Mouse (Mus musculus) MEL (cell line): ENCODE measurements around the gene Kif5c. TPM values are rescaled to one million over a fixed set of nuclear protein-coding genes. Genes with fewer than 3 reads are reported as not detected.

ENCODE experiments used
- DNase-seq: peaks from one replicate; pipeline ENCODE4 v3.0.0; 2011; ENCODE audit warnings: low read depth, low spot score
- H3K27ac ChIP-seq: 2 replicates; pipeline ENCODE4 v1.5.1; 2012; ENCODE audit warnings: low read depth, mild to moderate bottlenecking, control low read depth, low read length, moderate library complexity; ENCODE audit not compliant: control insufficient read depth
- H3K27me3 ChIP-seq, 2 experiments: fragments of 150-350 bp in 1 of 2; sonication (generic) in 1 of 2; 2 replicates each; pipeline ENCODE4 v1.6.1; 2012; ENCODE audit warnings: low read length in 2 of 2, mild to moderate bottlenecking in 2 of 2, improper control_type of control experiment in 1 of 2, moderate library complexity in 1 of 2; ENCODE audit not compliant: insufficient read depth in 2 of 2, control insufficient read depth in 1 of 2
- H3K36me3 ChIP-seq, 2 experiments: 2 replicates each; pipeline ENCODE4 v1.6.1; 2012 to 2014; ENCODE audit warnings: low read length in 2 of 2, improper control_type of control experiment in 1 of 2, inconsistent platforms in 1 of 2, mild to moderate bottlenecking in 1 of 2; ENCODE audit not compliant: insufficient read depth in 2 of 2, control insufficient read depth in 1 of 2
- H3K4me1 ChIP-seq, 2 experiments: fragments of 150-350 bp in 1 of 2; sonication (generic) in 1 of 2; 2 replicates each; pipeline ENCODE4 v1.6.1; 2012; ENCODE audit warnings: low read length in 2 of 2, improper control_type of control experiment in 1 of 2, mild to moderate bottlenecking in 1 of 2; ENCODE audit not compliant: insufficient read depth in 2 of 2, control insufficient read depth in 1 of 2
- H3K4me3 ChIP-seq, 2 experiments: fragments of 150-350 bp in 1 of 2; sonication (generic) in 1 of 2; 2 replicates each; pipeline ENCODE4 v1.5.1; 2012; ENCODE audit warnings: low read depth in 2 of 2, low read length in 2 of 2, mild to moderate bottlenecking in 2 of 2, moderate library complexity in 2 of 2, control low read depth in 1 of 2, improper control_type of control experiment in 1 of 2; ENCODE audit not compliant: control insufficient read depth in 1 of 2, insufficient read depth in 1 of 2
- H3K79me2 ChIP-seq: 2 replicates; pipeline ENCODE4 v1.6.1; 2012; ENCODE audit warnings: mild to moderate bottlenecking, low read length, moderate library complexity; ENCODE audit not compliant: control insufficient read depth, poor library complexity, insufficient read depth
- H3K9ac ChIP-seq: 2 replicates; pipeline ENCODE4 v1.6.1; 2012; ENCODE audit warnings: low read depth, mild to moderate bottlenecking, control low read depth, low read length, moderate library complexity; ENCODE audit not compliant: control insufficient read depth, poor library complexity, severe bottlenecking
- H3K9me3 ChIP-seq: fragments of 150-350 bp; sonication (generic); replicated peaks from 2 replicates; pipeline ENCODE4 v1.6.1; 2012; ENCODE audit warnings: mild to moderate bottlenecking, low read length, improper control_type of control experiment, moderate library complexity; ENCODE audit not compliant: insufficient read depth
- ELF1 ChIP-seq: IDR thresholded peaks from 2 replicates; pipeline ENCODE4 v1.6.1; 2014; ENCODE audit warnings: low read depth, mild to moderate bottlenecking, inconsistent platforms, low read length, improper control_type of control experiment, moderate library complexity
- ETS1 ChIP-seq: IDR thresholded peaks from 2 replicates; pipeline ENCODE4 v1.6.1; 2012; ENCODE audit warnings: low read depth, mild to moderate bottlenecking, inconsistent platforms, low read length, improper control_type of control experiment, moderate library complexity
- GABPA ChIP-seq: IDR thresholded peaks from 2 replicates; pipeline ENCODE4 v1.6.1; 2012; ENCODE audit warnings: low read depth, mild to moderate bottlenecking, inconsistent platforms, low read length, improper control_type of control experiment, moderate library complexity
- GATA1 ChIP-seq: IDR thresholded peaks from 2 replicates; pipeline ENCODE4 v1.6.1; 2011; ENCODE audit warnings: low read depth, low read length, improper control_type of control experiment
- JUND ChIP-seq: IDR thresholded peaks from 2 replicates; pipeline ENCODE4 v1.6.1; 2011; ENCODE audit warnings: low read depth, mild to moderate bottlenecking, improper control_type of control experiment, low read length
- MAFK ChIP-seq: IDR thresholded peaks from 2 replicates; pipeline ENCODE4 v1.6.1; 2011; ENCODE audit warnings: low read depth, mild to moderate bottlenecking, low read length, improper control_type of control experiment, borderline replicate concordance
- MEF2A ChIP-seq: IDR thresholded peaks from 2 replicates; pipeline ENCODE4 v1.6.1; 2014; ENCODE audit warnings: low read depth, mild to moderate bottlenecking, inconsistent platforms, low read length, improper control_type of control experiment; ENCODE audit not compliant: poor library complexity, insufficient replicate concordance, severe bottlenecking; ENCODE audit errors: extremely low read depth
- MYC ChIP-seq: IDR thresholded peaks from 2 replicates; pipeline ENCODE4 v1.6.1; 2011; ENCODE audit warnings: low read depth, mild to moderate bottlenecking, low read length, improper control_type of control experiment, moderate library complexity
- NELFE ChIP-seq: IDR thresholded peaks from 2 replicates; pipeline ENCODE4 v1.6.1; 2011; ENCODE audit warnings: low read depth, low read length, improper control_type of control experiment
- POLR2A ChIP-seq, 2 experiments: IDR thresholded peaks; 2 replicates each; pipeline ENCODE4 v1.6.1; 2011 to 2012; ENCODE audit warnings: low read length in 2 of 2, mild to moderate bottlenecking in 2 of 2, control low read depth in 1 of 2, improper control_type of control experiment in 1 of 2, low read depth in 1 of 2, moderate library complexity in 1 of 2; ENCODE audit not compliant: control insufficient read depth in 1 of 2, insufficient read depth in 1 of 2, poor library complexity in 1 of 2
- POLR2AphosphoS5 ChIP-seq: IDR thresholded peaks from 2 replicates; pipeline ENCODE4 v1.6.1; 2012; ENCODE audit warnings: low read depth, borderline replicate concordance, mild to moderate bottlenecking, inconsistent platforms, low read length, moderate library complexity, mixed read lengths
- SIN3A ChIP-seq: IDR thresholded peaks from 2 replicates; pipeline ENCODE4 v1.6.1; 2012; ENCODE audit warnings: low read length, improper control_type of control experiment, inconsistent platforms
- SMC3 ChIP-seq: IDR thresholded peaks from 2 replicates; pipeline ENCODE4 v1.6.1; 2011; ENCODE audit warnings: low read depth, low read length, improper control_type of control experiment
- TBP ChIP-seq: IDR thresholded peaks from 2 replicates; pipeline ENCODE4 v1.8.0; 2011; ENCODE audit warnings: low read depth, low read length, improper control_type of control experiment
- USF1 ChIP-seq: IDR thresholded peaks from 2 replicates; pipeline ENCODE4 v1.6.1; 2014; ENCODE audit warnings: low read depth, mild to moderate bottlenecking, inconsistent platforms, low read length, improper control_type of control experiment, moderate library complexity
- USF2 ChIP-seq, 2 experiments: IDR thresholded peaks; 2 replicates each; pipeline ENCODE4 v1.6.1; 2011 to 2012; ENCODE audit warnings: improper control_type of control experiment in 2 of 2, low read length in 2 of 2, borderline replicate concordance in 1 of 2, inconsistent platforms in 1 of 2, low read depth in 1 of 2, mild to moderate bottlenecking in 1 of 2; ENCODE audit not compliant: insufficient read depth in 1 of 2
- ZC3H11A ChIP-seq: IDR thresholded peaks from 2 replicates; pipeline ENCODE4 v1.6.1; 2012; ENCODE audit warnings: low read depth, mild to moderate bottlenecking, inconsistent platforms, low read length, improper control_type of control experiment
- ZKSCAN1 ChIP-seq: IDR thresholded peaks from 2 replicates; pipeline ENCODE4 v1.6.1; 2012; ENCODE audit warnings: low read depth, mild to moderate bottlenecking, inconsistent platforms, low read length, improper control_type of control experiment, moderate library complexity
- ZMIZ1 ChIP-seq: IDR thresholded peaks from 2 replicates; pipeline ENCODE4 v1.6.1; 2012; ENCODE audit warnings: low read depth, mild to moderate bottlenecking, inconsistent platforms, low read length, improper control_type of control experiment, moderate library complexity
- polyA plus RNA-seq, 2 experiments: library from polyadenylated mRNA; stranded (reverse) in 1 of 2; unstranded in 1 of 2; fragments of >175 nt in 1 of 2; fragments of >200 nt in 1 of 2; gene quantifications; 2 replicates each; pipeline versions ENCODE4 v1.2.1 to v1.2.4; 2012; ENCODE audit warnings: low replicate concordance in 2 of 2, low read depth in 1 of 2; ENCODE audit not compliant: insufficient read length in 2 of 2, insufficient read depth in 1 of 2, missing spikeins in 1 of 2
- total RNA-seq: library from RNA; depleted of rRNA; stranded (reverse); fragments of 300-350 nt; gene quantifications from 2 replicates; pipeline ENCODE4 v1.2.3, GENCODE M21; 2012

Gene Kif5c
- total and polyA plus RNA-seq, 3 experiments = 0.26 to 0.39 TPM; not detected in 1

GRCm38 (mm10) chr2:49717437-49718116, 98.5 kb downstream of the Kif5c start:
- peak; percentile 17 for DNase-seq
- no peak overlapping the region for H3K27ac ChIP-seq
- TF ChIP-seq MAFK (no peak), ELF1 (no peak), ETS1 (no peak), TBP (no peak), POLR2AphosphoS5 (no peak), MEF2A (no peak), SMC3 (no peak), JUND (no peak), ZC3H11A (no peak), GABPA (no peak), POLR2A (IDR thresholded peaks at IDR 0.05; ENCODE audit: control insufficient read depth in 1 of 2, insufficient read depth in 1 of 2, low read depth in 1 of 2, low read length in 2 of 2, poor library complexity in 1 of 2) (no peak), GATA1 (no peak), MYC (no peak), NELFE (no peak), USF1 (no peak), SIN3A (no peak), ZKSCAN1 (no peak)

GRCm38 (mm10) chr2:49718492-49718891, 99.4 kb downstream of the Kif5c start:
- Histone ChIP-seq H3K27ac (no peak overlapping the region), H3K27me3 (no peaks in the 10 kb centered on the region), H3K79me2 (no peaks in the 10 kb centered on the region), H3K4me1 (peaks cover 5 to 11% of the 10 kb centered on the region in 2 experiments), H3K4me3 (no peak overlapping the region), H3K36me3 (peaks cover 0 to 3% of the 10 kb centered on the region in 2 experiments; a peak in 2 of 4 replicates), H3K9ac (no peak overlapping the region), H3K9me3 (no peaks in the 10 kb centered on the region)
- TF ChIP-seq USF2 (IDR thresholded peaks at IDR 0.05; ENCODE audit: borderline replicate concordance in 1 of 2, insufficient read depth in 1 of 2, low read depth in 1 of 2, low read length in 2 of 2) (no peak), MEF2A (no peak), ZMIZ1 (no peak), ETS1 (no peak)
- no peak for DNase-seq

More at GRCm38 (mm10) chr2:49717437-49718116, 98.5 kb downstream of the Kif5c start:
- Histone ChIP-seq H3K36me3 (no peaks in the 10 kb centered on the region), H3K27me3 (peaks cover 0 to 2% of the 10 kb centered on the region in 2 experiments; a peak in 2 of 4 replicates), H3K9me3 (no peaks in the 10 kb centered on the region), H3K4me1 (peaks cover 0 to 2% of the 10 kb centered on the region in 2 experiments; a peak in 2 of 4 replicates), H3K4me3 (no peak overlapping the region), H3K9ac (no peak overlapping the region), H3K79me2 (no peaks in the 10 kb centered on the region)
